Mouse (Mus musculus) lung, adult 2 months (tissue): ENCODE results near the gene Hist1h2an. TPM values are rescaled to one million over a fixed set of nuclear protein-coding genes. Genes with fewer than 3 reads are reported as not detected.

Experiments used
- DNase-seq: peaks from one replicate; pipeline ENCODE4 v3.0.0; 2022
- H3K4me1 ChIP-seq: fragments of 200-500 bp; 2 replicates; pipeline ENCODE4 v1.6.1; 2011; ENCODE audit warnings: low read length; ENCODE audit not compliant: control insufficient read depth, insufficient read depth
- H3K4me3 ChIP-seq: fragments of 200-500 bp; replicated peaks from 2 replicates; pipeline ENCODE3; 2011; ENCODE audit warnings: low read depth, mild to moderate bottlenecking, control low read depth, low read length; ENCODE audit errors: extremely low read depth
- CTCF ChIP-seq: fragments of 200-500 bp; IDR thresholded peaks from 2 replicates; pipeline ENCODE4 v1.5.1; 2011; ENCODE audit warnings: mild to moderate bottlenecking, low read length, control low read depth; ENCODE audit not compliant: insufficient read depth
- POLR2A ChIP-seq: fragments of 200-500 bp; IDR thresholded peaks from 2 replicates; pipeline ENCODE4 v1.6.1; 2011; ENCODE audit warnings: low read depth, mild to moderate bottlenecking, control low read depth, low read length, borderline replicate concordance; ENCODE audit errors: extremely low read depth
- WGBS: fragments of 180-500 bp; shearing (Covaris S2); methylation state at CpG from one replicate; pipeline ENCODE4 v1.1.7; 2018; 5-methylcytosine and 5-hydroxymethylcytosine counted together
- polyA plus RNA-seq: library from polyadenylated mRNA; depleted of rRNA; stranded (reverse); fragments of >200 nt; gene quantifications from 2 replicates; pipeline ENCODE4 v1.2.3, GENCODE M21; 2012

Hist1h2an gene
- polyA plus RNA-seq, 1 experiment, result 1.1 TPM

- TF ChIP-seq POLR2A (no peak), CTCF (no peak)
- Histone ChIP-seq H3K4me1 (no peaks in the 10 kb centered on the region), H3K4me3 (no peak overlapping the region)
- no peak for DNase-seq
- WGBS, result 87% methylated on average over 7 of the region's 7 CpGs
These were observed 8.6 kb upstream of the Hist1h2an start for GRCm38 (mm10) chr13:21795584-21795983.

GRCm38 (mm10) chr13:21790601-21791283, 3.7 kb upstream of the Hist1h2an start:
- Histone ChIP-seq H3K4me3 (no peak overlapping the region), H3K4me1 (no peaks in the 10 kb centered on the region)
- DNase-seq, result no peak
- WGBS, result 20% methylated on average over 18 of the region's 18 CpGs
- no peak for TF ChIP-seq POLR2A
- TF ChIP-seq CTCF, result no peak

GRCm38 (mm10) chr13:21789925-21790324, 2.9 kb upstream of the Hist1h2an start:
- TF ChIP-seq CTCF, result no peak
- TF ChIP-seq POLR2A, result no peak
- Histone ChIP-seq H3K4me3 (no peak overlapping the region), H3K4me1 (no peaks in the 10 kb centered on the region)
- no peak for DNase-seq
- WGBS, result 45% methylated on average over 6 of the region's 6 CpGs

GRCm38 (mm10) chr13:21787760-21788593, 959 bp upstream of the Hist1h2an start:
- TF ChIP-seq POLR2A, result no peak
- TF ChIP-seq CTCF, result no peak
- no peaks in the 10 kb centered on the region for H3K4me1 ChIP-seq
- H3K4me3 ChIP-seq, result no peak overlapping the region
- WGBS, result 31% methylated on average over 17 of the region's 21 CpGs
- no peak for DNase-seq

- no peak overlapping the region for H3K4me3 ChIP-seq
These were observed 674 bp downstream of the Hist1h2an start for GRCm38 (mm10) chr13:21786189-21786898.

GRCm38 (mm10) chr13:21784311-21784710, 2.7 kb downstream of the Hist1h2an start:
- DNase-seq, result no peak
- no peak for TF ChIP-seq POLR2A
- no peak for TF ChIP-seq CTCF
- H3K4me3 ChIP-seq, result no peak overlapping the region
- WGBS, result 54% methylated on average over 6 of the region's 6 CpGs
- H3K4me1 ChIP-seq, result peaks cover 10% of the 10 kb centered on the region

More at GRCm38 (mm10) chr13:21786189-21786898, 674 bp downstream of the Hist1h2an start:
- TF ChIP-seq CTCF (no peak), POLR2A (no peak)
- H3K4me1 ChIP-seq, result 0 out of 2 replicates have a peak, but pooled peaks cover 2% of the 10 kb centered on the region
- WGBS, result 11% methylated on average over 8 of the region's 8 CpGs
- no peak for DNase-seq

GRCm38 (mm10) chr13:21783734-21784161, 3.3 kb downstream of the Hist1h2an start:
- TF ChIP-seq CTCF (no peak), POLR2A (no peak)
- peak overlapping the region; percentile 27 for H3K4me3 ChIP-seq
- DNase-seq, result no peak
- 5% methylated on average over 9 of the region's 9 CpGs for WGBS
- H3K4me1 ChIP-seq, result peaks cover 10% of the 10 kb centered on the region

- DNase-seq, result peak; percentile 20
- H3K4me3 ChIP-seq, result peak within 1 kb of the TSS; percentile 64
- TF ChIP-seq POLR2A (peak; percentile 18; the same call in 1 of the 2 replicates), CTCF (no peak)
- H3K4me1 ChIP-seq, result peaks cover 10% of the 10 kb centered on the region
- WGBS, result under 1% methylated on average over 19 of the region's 20 CpGs
These were observed 3.8 kb downstream of the Hist1h2an start, which contains the start of gene Hist1h3i for GRCm38 (mm10) chr13:21783255-21783617. Gene Hist1h3i, minus strand, starts transcription at chr13:21783370.
